Mouse (Mus musculus) thymus, postnatal 0 days (tissue): Measurements from ENCODE around the gene Rabepk. TPM values are rescaled to one million over a fixed set of nuclear protein-coding genes. Genes with fewer than 3 reads are reported as not detected.
"Not testable (repeated sequence)": the region's sequence is repeated elsewhere in the genome, so short reads cannot be mapped to it uniquely, and the experiment has no call there.

Experiments used
- DNase-seq: peaks from one replicate; pipeline ENCODE4 v3.0.0-alpha.2; 2015; ENCODE audit warnings: low spot score
- polyA plus RNA-seq: library from polyadenylated mRNA; unstranded; fragments of >200 nt; fragmentation: Nextera tagmentation; extraction: Ambion mirVana; gene quantifications from 2 replicates; pipeline ENCODE4 v1.2.1, GENCODE M21; 2015

Gene Rabepk
- polyA plus RNA-seq, 1 experiment from 2014 or later = 35.1 TPM

- no peak for DNase-seq
Observed at GRCm38 (mm10) chr2:34804815-34805214, 5.1 kb upstream of the Rabepk start.

DNA sequence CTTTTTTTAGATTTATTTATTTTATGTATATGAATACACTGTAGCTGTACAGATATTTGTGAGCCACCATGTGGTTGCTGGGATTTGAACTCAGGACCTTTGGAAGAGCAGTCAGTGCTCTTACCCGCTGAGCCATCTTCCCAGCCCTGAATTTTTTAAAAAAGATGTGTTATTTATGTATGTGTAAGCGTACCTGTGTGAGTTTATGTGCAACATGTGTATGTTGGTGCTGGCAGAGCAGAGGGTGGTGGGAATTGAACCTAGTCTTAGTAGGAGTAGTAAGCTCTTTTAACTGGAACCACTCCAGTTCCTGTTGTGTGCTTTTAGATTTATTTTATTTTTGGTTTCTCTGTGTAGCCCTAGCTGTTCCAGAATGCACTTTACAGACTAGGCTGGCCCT, 4.5 kb upstream of the Rabepk start:
- DNase-seq = no peak

- DNase-seq = no peak
Observed at GRCm38 (mm10) chr2:34803746-34804145, 4.0 kb upstream of the Rabepk start.

DNA sequence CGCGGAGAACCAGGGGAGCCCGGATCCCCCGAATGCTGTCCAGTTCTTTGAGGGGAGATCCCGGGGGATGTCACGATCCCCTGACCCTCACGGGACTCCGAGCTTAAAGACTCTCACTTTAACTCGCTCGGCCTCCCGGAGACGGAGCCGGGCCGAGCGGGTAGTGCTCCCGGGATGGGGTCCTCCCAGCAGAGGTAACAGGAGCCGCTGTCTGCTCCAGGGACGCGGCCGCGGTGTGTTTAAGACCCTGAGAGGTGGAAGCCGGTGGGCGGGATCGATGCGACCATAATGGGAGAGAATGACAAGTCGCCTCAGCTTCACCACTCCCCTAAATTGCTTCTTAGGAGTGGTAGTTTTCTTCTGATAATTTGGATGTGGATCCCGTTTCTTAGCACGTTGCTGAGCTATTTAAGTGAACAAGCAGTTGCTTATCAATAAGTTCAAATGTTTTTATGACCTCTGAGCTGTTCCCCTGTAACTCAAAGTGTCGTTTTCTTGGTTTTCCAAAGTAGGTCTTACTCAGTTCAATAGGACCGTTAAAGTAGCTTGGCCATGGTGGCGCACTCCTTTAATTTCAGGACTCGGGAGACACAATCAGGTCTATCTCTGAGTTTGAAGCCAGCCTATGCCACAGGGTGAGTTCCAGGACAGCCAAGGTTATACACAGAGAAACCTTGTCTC, 3.0 kb upstream of the Rabepk start:
- DNase-seq = peak; percentile 28

DNA sequence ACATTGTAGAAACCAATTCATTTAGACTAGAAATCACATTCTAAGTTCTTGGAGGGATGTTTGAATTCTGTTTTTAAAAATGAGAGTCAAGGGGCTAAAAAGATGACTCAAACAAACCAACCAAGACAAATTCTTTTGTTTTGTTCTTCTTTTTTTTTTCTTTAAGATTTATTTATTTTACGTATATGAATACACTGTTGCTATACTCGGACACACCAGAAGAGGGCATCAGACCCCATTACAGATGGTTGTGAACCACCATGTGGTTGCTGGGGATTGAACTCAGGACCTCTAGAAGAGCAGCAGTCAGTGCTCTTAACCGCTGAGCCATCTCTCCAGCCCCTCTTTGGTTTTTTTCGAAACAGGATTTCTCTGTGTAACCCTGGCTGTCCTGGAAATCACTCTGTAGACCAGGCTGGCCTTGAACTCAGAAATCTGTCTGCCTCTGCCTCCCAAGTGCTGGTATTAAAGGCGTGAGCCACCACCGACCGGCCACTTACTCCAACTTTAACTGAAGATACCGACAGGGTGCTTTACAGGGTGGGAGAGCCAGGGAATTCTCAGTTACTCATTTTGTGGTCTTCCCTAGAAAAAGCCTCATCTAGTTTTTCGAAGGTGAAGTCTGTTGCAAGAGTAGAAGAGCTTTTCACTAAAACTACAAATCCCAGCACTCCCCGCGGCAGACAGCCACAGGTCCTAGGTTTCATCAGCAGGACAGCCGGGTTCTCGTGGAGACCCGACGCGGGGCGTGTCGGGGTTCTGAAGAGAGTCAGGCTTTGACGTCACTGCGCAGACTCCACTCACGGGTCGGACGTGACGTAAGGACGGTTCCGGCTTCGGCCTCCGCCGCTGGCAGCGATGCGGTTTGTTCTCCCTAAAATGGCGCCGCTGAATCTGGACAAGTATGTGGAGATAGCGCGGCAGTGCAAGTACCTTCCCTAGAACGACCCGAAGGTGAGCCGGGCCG, 2.1 kb upstream of the Rabepk start:
- peak; percentile 100 for DNase-seq

GRCm38 (mm10) chr2:34800371-34800770, 659 bp upstream of the Rabepk start:
- no peak for DNase-seq

- no peak for DNase-seq
Observed at GRCm38 (mm10) chr2:34795426-34795825, 4.3 kb downstream of the Rabepk start.

- no peak for DNase-seq
Observed at GRCm38 (mm10) chr2:34794511-34794910, 5.2 kb downstream of the Rabepk start.

- DNase-seq = not testable (repeated sequence)
Observed at GRCm38 (mm10) chr2:34792543-34792942, 7.2 kb downstream of the Rabepk start.

DNA sequence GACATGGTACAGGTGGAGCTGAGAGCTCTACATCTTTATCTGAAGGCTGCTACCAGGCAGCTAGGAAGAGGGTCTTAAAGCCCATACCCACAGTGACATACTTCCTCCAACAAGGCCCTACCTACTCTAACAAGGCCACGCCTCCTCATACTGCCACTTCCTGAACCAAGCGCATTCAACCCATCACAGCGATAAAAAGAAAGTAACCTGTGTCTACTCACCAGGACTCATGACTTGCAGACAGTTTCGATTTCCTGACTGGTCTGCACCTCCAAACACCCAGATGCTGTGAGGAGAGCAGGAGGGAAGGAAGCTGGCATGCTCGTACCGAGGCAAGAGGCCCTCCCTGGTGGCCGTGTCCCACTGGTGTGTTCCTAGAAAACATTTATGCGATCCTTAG, 9.4 kb downstream of the Rabepk start:
- peak; percentile 77 for DNase-seq

GRCm38 (mm10) chr2:34784085-34784484, 15.6 kb downstream of the Rabepk start:
- peak; percentile 58 for DNase-seq

DNA sequence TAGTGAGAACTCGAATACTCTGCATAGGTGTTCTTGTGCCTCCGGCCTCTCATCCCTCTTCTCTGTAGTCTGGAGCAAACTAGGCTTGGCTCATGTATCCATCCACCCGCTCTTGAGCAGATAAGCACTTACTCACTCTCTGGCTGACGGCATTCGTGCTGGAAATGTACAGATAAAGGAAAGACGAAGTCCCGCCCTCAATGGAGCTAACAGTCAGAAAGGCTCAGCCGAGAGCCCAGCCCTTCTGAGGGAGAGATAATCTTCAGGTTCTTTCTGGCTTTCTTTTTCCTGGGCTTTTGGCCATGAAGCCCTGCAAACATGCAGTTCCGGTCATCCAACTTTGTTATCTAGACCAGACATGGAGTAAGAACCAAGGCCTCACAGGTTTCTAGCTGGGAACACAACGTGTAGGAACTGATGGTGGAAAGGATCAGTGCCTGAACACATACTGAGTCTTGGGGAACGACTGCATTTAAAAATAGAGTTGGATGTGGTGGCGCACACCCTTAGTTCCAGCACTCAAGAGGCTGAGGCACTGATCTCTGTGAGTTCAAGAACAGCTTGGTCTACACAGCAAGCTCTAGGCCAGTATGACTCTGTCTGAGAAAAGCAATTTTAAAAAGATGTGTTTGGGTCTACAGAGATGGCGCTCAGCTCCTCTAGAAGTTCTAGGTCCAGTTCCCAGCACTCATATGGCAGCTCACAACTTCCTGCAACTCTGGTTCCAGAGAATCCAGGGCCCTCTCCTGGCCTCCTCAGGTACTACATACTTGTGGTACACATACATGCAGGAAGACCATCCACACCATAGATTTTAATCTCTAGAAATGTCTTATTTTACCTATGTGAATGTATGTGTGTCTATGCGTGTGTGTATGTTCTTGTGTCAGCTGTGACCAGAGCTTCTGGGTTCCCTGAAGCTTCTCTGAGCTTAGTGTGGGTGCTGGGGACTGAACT, 16.4 kb downstream of the Rabepk start:
- no peak for DNase-seq

GRCm38 (mm10) chr2:34777237-34777868, 22.4 kb downstream of the Rabepk start:
- no peak for DNase-seq

DNA sequence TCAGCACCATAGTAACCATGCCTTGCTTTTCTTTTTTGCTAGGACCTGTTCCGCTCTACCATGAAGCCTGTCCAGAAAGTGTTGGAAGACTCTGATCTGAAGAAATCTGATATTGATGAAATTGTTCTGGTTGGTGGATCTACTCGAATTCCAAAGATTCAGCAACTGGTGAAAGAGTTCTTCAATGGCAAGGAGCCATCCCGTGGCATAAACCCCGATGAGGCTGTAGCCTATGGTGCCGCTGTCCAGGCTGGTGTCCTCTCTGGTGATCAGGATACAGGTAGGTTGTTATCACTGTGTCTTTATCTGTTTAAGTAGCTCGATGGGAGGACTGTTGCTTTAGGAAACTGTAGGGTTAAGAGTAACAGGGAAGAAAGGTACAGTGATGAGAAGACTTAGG, 25.2 kb downstream of the Rabepk start:
- no peak for DNase-seq

GRCm38 (mm10) chr2:34773673-34774072, 26.0 kb downstream of the Rabepk start:
- no peak for DNase-seq

- DNase-seq = peak; percentile 77
Observed at GRCm38 (mm10) chr2:34772252-34773235, 27.2 kb downstream of the Rabepk start.

DNA sequence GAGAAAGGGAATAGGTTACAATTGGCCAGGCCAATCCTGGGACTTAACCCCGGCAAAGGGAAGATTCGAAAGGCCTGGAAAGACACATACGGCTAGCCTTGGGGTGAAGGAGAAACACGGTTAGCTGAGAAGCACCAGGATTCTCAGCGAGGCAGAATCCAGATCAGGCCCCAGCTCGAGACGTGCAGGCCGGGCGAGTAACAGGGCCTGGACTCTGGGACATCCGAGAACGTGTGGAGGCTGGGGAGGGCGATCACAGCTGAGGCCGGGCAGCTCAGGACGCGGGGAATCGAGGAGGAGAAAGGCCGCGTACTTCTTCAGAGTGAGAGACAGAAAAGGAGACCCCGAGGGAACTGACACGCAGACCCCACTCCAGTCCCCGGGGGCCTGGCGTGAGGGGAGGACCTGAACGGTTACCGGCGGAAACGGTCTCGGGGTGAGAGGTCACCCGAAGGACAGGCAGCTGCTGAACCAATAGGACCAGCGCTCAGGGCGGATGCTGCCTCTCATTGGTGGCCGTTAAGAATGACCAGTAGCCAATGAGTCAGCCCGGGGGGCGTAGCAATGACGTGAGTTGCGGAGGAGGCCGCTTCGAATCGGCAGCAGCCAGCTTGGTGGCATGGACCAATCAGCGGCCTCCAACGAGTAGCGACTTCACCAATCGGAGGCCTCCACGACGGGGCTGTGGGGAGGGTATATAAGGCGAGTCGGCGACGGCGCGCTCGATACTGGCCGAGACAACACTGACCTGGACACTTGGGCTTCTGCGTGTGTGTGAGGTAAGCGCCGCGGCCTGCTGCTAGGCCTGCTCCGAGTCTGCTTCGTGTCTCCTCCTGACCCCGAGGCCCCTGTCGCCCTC, 28.1 kb downstream of the Rabepk start, which contains the start of gene Hspa5:
TSS of gene Hspa5 (plus strand) at position 603 of the 859 bp plus-strand sequence.
- DNase-seq = peak; percentile 100

- DNase-seq = no peak
Observed at GRCm38 (mm10) chr2:34770951-34771350, 28.8 kb downstream of the Rabepk start.
